Mouse (Mus musculus): Measurements from ENCODE around the gene Fam71e1.

Gene Fam71e1

GRCm38 (mm10) chr7:44470696-44471612, 25.4 kb upstream of the Fam71e1 start:
- no peak for DNase-seq (ENCODE audit: low read depth, low spot score)

- DNase-seq (ENCODE audit: low read depth, low spot score): no peak
Observed at GRCm38 (mm10) chr7:44471880-44472557, 24.4 kb upstream of the Fam71e1 start.

- no peak for DNase-seq (ENCODE audit: low read depth, low spot score)
Observed at GRCm38 (mm10) chr7:44472558-44472885, 23.9 kb upstream of the Fam71e1 start.

- DNase-seq (ENCODE audit: low read depth, low spot score): no peak
Observed at GRCm38 (mm10) chr7:44472961-44473646, 23.3 kb upstream of the Fam71e1 start.

- no peak for DNase-seq (ENCODE audit: low read depth, low spot score)
Observed at GRCm38 (mm10) chr7:44474419-44474818, 22.0 kb upstream of the Fam71e1 start.

- DNase-seq (ENCODE audit: low read depth, low spot score): no peak
Observed at GRCm38 (mm10) chr7:44475046-44475614, 21.3 kb upstream of the Fam71e1 start.

GRCm38 (mm10) chr7:44482836-44483435, 13.4 kb upstream of the Fam71e1 start:
- DNase-seq (ENCODE audit: low read depth, low spot score): no peak

- no peak for DNase-seq (ENCODE audit: low read depth, low spot score)
Observed at GRCm38 (mm10) chr7:44484109-44484508, 12.3 kb upstream of the Fam71e1 start.

GRCm38 (mm10) chr7:44484841-44485571, 11.4 kb upstream of the Fam71e1 start:
- peak; percentile 80 for DNase-seq (ENCODE audit: low read depth, low spot score)

GRCm38 (mm10) chr7:44485572-44486195, 10.7 kb upstream of the Fam71e1 start:
- DNase-seq (ENCODE audit: low read depth, low spot score): no peak

- DNase-seq (ENCODE audit: low read depth, low spot score): no peak
Observed at GRCm38 (mm10) chr7:44486927-44487575, 9.3 kb upstream of the Fam71e1 start.

GRCm38 (mm10) chr7:44487936-44488335, 8.4 kb upstream of the Fam71e1 start:
- DNase-seq (ENCODE audit: low read depth, low spot score): no peak

- no peak for DNase-seq (ENCODE audit: low read depth, low spot score)
Observed at GRCm38 (mm10) chr7:44488545-44488944, 7.8 kb upstream of the Fam71e1 start.

- DNase-seq (ENCODE audit: low read depth, low spot score): no peak
Observed at GRCm38 (mm10) chr7:44490281-44490680, 6.1 kb upstream of the Fam71e1 start.

GRCm38 (mm10) chr7:44491391-44491790, 5.0 kb upstream of the Fam71e1 start:
- no peak for DNase-seq (ENCODE audit: low read depth, low spot score)

GRCm38 (mm10) chr7:44492166-44492826, 4.1 kb upstream of the Fam71e1 start:
- no peak for DNase-seq (ENCODE audit: low read depth, low spot score)

- no peak for DNase-seq (ENCODE audit: low read depth, low spot score)
Observed at GRCm38 (mm10) chr7:44494681-44495080, 1.7 kb upstream of the Fam71e1 start.

GRCm38 (mm10) chr7:44495086-44495485, 1.3 kb upstream of the Fam71e1 start:
- DNase-seq (ENCODE audit: low read depth, low spot score): peak; percentile 26

GRCm38 (mm10) chr7:44496771-44497109, 359 bp downstream of the Fam71e1 start:
- no peak for DNase-seq (ENCODE audit: low read depth, low spot score)
